In the genomic region with DNA sequence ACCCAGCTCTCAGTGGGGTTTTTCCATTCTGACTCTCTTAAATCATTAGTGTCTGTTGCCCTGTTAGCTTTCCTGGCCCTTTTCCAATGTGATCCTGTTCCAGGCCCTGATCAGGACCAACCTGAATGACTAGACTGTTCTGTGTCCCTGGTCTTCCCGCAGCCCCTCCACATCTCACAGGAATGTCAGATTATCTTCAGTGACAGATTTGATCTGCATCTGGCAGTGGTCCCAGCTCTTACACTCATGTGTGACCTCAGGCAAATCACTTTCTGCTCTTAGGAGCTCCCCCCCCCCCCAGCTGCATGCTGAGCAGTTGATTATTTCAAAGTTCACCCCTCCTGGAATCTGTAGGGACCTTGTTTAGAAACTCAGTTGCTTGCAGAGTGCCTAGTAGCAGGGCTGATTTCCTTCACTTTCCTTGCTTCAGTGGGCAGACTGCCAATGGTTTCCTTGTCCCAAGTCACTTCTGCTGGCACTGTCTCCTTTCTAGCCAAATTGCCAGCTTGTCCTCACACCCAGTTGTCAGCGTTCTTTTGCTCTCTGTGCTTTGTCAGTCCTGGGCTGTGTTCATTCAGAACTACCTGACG, we compare ENCODE assay signal across 7 mouse cellular contexts. TPM values are rescaled to one million over a fixed set of nuclear protein-coding genes. Genes with fewer than 3 reads are reported as not detected.
DNase-seq lines count a peak whose midpoint lies in the region; ATAC-seq and TF ChIP-seq lines count a peak whose summit lies in the region.

No protein-coding gene starts in this region.

- peak overlapping the region; percentile 7; the same call in 1 of the 2 replicates for H3K27ac ChIP-seq in forebrain, embryonic 16.5 days (ENCODE audit: low read length)
- H3K27ac ChIP-seq in hindbrain, embryonic 14.5 days, result peak overlapping the region; percentile 67
- peak overlapping the region; percentile 11 for H3K27ac ChIP-seq in neural tube, embryonic 14.5 days (ENCODE audit: low read depth, low read length)
- no peak overlapping the region for H3K27ac ChIP-seq in thymus, adult 2 months (ENCODE audit: control insufficient read depth, insufficient read depth, low read length)

- H3K9ac ChIP-seq in forebrain, embryonic 16.5 days (replicated peaks; ENCODE audit: low read depth, low read length), result no peak overlapping the region
- no peak overlapping the region for H3K9ac ChIP-seq in hindbrain, embryonic 14.5 days
- 0 out of 2 replicates have a peak overlapping the region, but pooled peaks have one; percentile 11 for H3K9ac ChIP-seq in neural tube, embryonic 14.5 days (replicated peaks; ENCODE audit: low read depth, low read length)

- H3K4me1 ChIP-seq in forebrain, embryonic 16.5 days (replicated peaks; ENCODE audit: control insufficient read depth, insufficient read depth, low read length), result peaks cover 29% of the 10 kb centered on the region
- H3K4me1 ChIP-seq in hindbrain, embryonic 14.5 days (replicated peaks; ENCODE audit: control insufficient read depth, insufficient read depth, low read length), result peaks cover 25% of the 10 kb centered on the region
- H3K4me1 ChIP-seq in neural tube, embryonic 14.5 days (ENCODE audit: control insufficient read depth, insufficient read depth, low read length), result peaks cover 21% of the 10 kb centered on the region
- H3K4me1 ChIP-seq in thymus, adult 2 months (replicated peaks; ENCODE audit: control insufficient read depth, insufficient read depth, low read length), result peaks cover 9% of the 10 kb centered on the region

- 15% methylated on average over 3 of the region's 3 CpGs for WGBS in forebrain, embryonic 16.5 days
- 40% methylated on average over 3 of the region's 3 CpGs for WGBS in hindbrain, embryonic 14.5 days
- 53% methylated on average over 3 of the region's 3 CpGs for WGBS in neural tube, embryonic 14.5 days
- 92% methylated on average over 3 of the region's 3 CpGs for WGBS in thymus, adult 2 months

- no peak for TF ChIP-seq CTCF in thymus, adult 2 months (IDR thresholded peaks at IDR 0.05; ENCODE audit: borderline replicate concordance, control insufficient read depth, extremely low read depth, insufficient read depth, low read length, poor library complexity)

- no peak overlapping the region for H3K4me3 ChIP-seq in forebrain, embryonic 16.5 days (replicated peaks; ENCODE audit: low read length)
- H3K4me3 ChIP-seq in hindbrain, embryonic 14.5 days (replicated peaks; ENCODE audit: low read length), result no peak overlapping the region
- H3K4me3 ChIP-seq in neural tube, embryonic 14.5 days (ENCODE audit: low read depth, low read length), result no peak overlapping the region
- H3K4me3 ChIP-seq in thymus, adult 2 months (ENCODE audit: control insufficient read depth, insufficient read depth, low read length), result no peak overlapping the region

- H3K36me3 ChIP-seq in forebrain, embryonic 16.5 days (ENCODE audit: control insufficient read depth, insufficient read depth), result no peaks in the 10 kb centered on the region
- peaks cover 9% of the 10 kb centered on the region; the same call in 1 of the 2 replicates for H3K36me3 ChIP-seq in hindbrain, embryonic 14.5 days (replicated peaks; ENCODE audit: control insufficient read depth, insufficient read depth)
- peaks cover 4% of the 10 kb centered on the region; the same call in 1 of the 2 replicates for H3K36me3 ChIP-seq in neural tube, embryonic 14.5 days (ENCODE audit: control insufficient read depth, insufficient read depth, low read length)
- no peaks in the 10 kb centered on the region for H3K36me3 ChIP-seq in thymus, adult 2 months (ENCODE audit: control insufficient read depth, insufficient read depth, low read length)

- TF ChIP-seq POLR2A in thymus, adult 2 months (IDR thresholded peaks at IDR 0.05; ENCODE audit: control insufficient read depth, extremely low read depth, insufficient read depth, low read length, poor library complexity), result no peak

- no peaks in the 10 kb centered on the region for H3K9me3 ChIP-seq in forebrain, embryonic 16.5 days (ENCODE audit: control insufficient read depth, low read length)
- no peaks in the 10 kb centered on the region for H3K9me3 ChIP-seq in hindbrain, embryonic 14.5 days (ENCODE audit: control insufficient read depth, low read length)
- H3K9me3 ChIP-seq in neural tube, embryonic 14.5 days (ENCODE audit: control insufficient read depth, low read length), result no peaks in the 10 kb centered on the region

- DNase-seq in MN1 (ENCODE audit: low spot score), result peak; percentile 83
- DNase-seq in adrenal gland, postnatal 14 days, result peak; percentile 82
- peak; percentile 81 for DNase-seq in hindbrain, embryonic 14.5 days (ENCODE audit: low spot score)
- DNase-seq in left cerebral cortex, postnatal 4 days, result peak; percentile 87
- DNase-seq in thymus, adult 2 months, result no peak

- ATAC-seq in forebrain, embryonic 16.5 days, result peak; percentile 63
- ATAC-seq in hindbrain, embryonic 14.5 days (ENCODE audit: low FRiP score), result peak; percentile 79
- peak; percentile 81 for ATAC-seq in neural tube, embryonic 14.5 days (ENCODE audit: low read depth)

- no peak overlapping the region for H3K4me2 ChIP-seq in forebrain, embryonic 16.5 days (ENCODE audit: low read length)
- H3K4me2 ChIP-seq in hindbrain, embryonic 14.5 days (replicated peaks), result no peak overlapping the region
- H3K4me2 ChIP-seq in neural tube, embryonic 14.5 days (ENCODE audit: low read depth, low read length), result no peak overlapping the region

- no peaks in the 10 kb centered on the region for H3K27me3 ChIP-seq in forebrain, embryonic 16.5 days (replicated peaks; ENCODE audit: control insufficient read depth, insufficient read depth, low read length)
- H3K27me3 ChIP-seq in hindbrain, embryonic 14.5 days (ENCODE audit: control insufficient read depth, insufficient read depth, low read length), result no peaks in the 10 kb centered on the region
- no peaks in the 10 kb centered on the region for H3K27me3 ChIP-seq in neural tube, embryonic 14.5 days (ENCODE audit: control insufficient read depth, insufficient read depth, low read length)
- no peaks in the 10 kb centered on the region for H3K27me3 ChIP-seq in thymus, adult 2 months (ENCODE audit: control insufficient read depth, insufficient read depth, low read length)

- intact Hi-C loops in left cerebral cortex, postnatal 4 days (cut with DNase I), result no loop called here

RNA-seq across cellular contexts. Expression of gene Phf20, which starts 6.7 kb away (rescaled TPM):
- 40.9 and 44.4 TPM in 2 replicates for total RNA-seq in adrenal gland, postnatal 14 days (2021)
- polyA plus RNA-seq in forebrain, embryonic 16.5 days (2015; fragmentation: Nextera tagmentation; extraction: Ambion mirVana), result 148 and 181 TPM in 2 replicates
- polyA plus RNA-seq in hindbrain, embryonic 14.5 days (2014; fragmentation: Nextera tagmentation; extraction: Ambion mirVana), result 107 and 117 TPM in 2 replicates
- total RNA-seq in left cerebral cortex, postnatal 4 days (2021), result 100 to 1,000 TPM in 1 of 2 experiments, 10 to 100 TPM in 1; 93.5 to 101 TPM
- 116 and 119 TPM in 2 replicates for polyA plus RNA-seq in neural tube, embryonic 14.5 days (2014; fragmentation: Nextera tagmentation; extraction: Ambion mirVana)
- polyA plus RNA-seq in thymus, adult 2 months (2012; rRNA removed), result 23.1 and 25.2 TPM in 2 replicates

RNA-seq across cellular contexts. Expression of gene Rbm39, which starts 22.9 kb away (rescaled TPM):
- total RNA-seq in adrenal gland, postnatal 14 days (2021), result 338 and 382 TPM in 2 replicates
- polyA plus RNA-seq in forebrain, embryonic 16.5 days (2015; fragmentation: Nextera tagmentation; extraction: Ambion mirVana), result 494 and 529 TPM in 2 replicates
- polyA plus RNA-seq in hindbrain, embryonic 14.5 days (2014; fragmentation: Nextera tagmentation; extraction: Ambion mirVana), result 396 and 461 TPM in 2 replicates
- 100 to 1,000 TPM; 345 to 348 TPM for total RNA-seq in left cerebral cortex, postnatal 4 days (2021)
- 504 and 543 TPM in 2 replicates for polyA plus RNA-seq in neural tube, embryonic 14.5 days (2014; fragmentation: Nextera tagmentation; extraction: Ambion mirVana)
- 145 and 182 TPM in 2 replicates for polyA plus RNA-seq in thymus, adult 2 months (2012; rRNA removed)

RNA-seq across cellular contexts. Expression of gene Nfs1, which starts 59.0 kb away (rescaled TPM):
- 71.2 and 77.5 TPM in 2 replicates for total RNA-seq in adrenal gland, postnatal 14 days (2021)
- 39.7 and 45.2 TPM in 2 replicates for polyA plus RNA-seq in forebrain, embryonic 16.5 days (2015; fragmentation: Nextera tagmentation; extraction: Ambion mirVana)
- polyA plus RNA-seq in hindbrain, embryonic 14.5 days (2014; fragmentation: Nextera tagmentation; extraction: Ambion mirVana), result 29.3 and 31.3 TPM in 2 replicates
- 10 to 100 TPM; 25.4 to 26.6 TPM for total RNA-seq in left cerebral cortex, postnatal 4 days (2021)
- polyA plus RNA-seq in neural tube, embryonic 14.5 days (2014; fragmentation: Nextera tagmentation; extraction: Ambion mirVana), result 28.8 and 30.4 TPM in 2 replicates
- polyA plus RNA-seq in thymus, adult 2 months (2012; rRNA removed), result 52.7 and 53.8 TPM in 2 replicates

RNA-seq across cellular contexts. Expression of gene Romo1, which starts 59.1 kb away (rescaled TPM):
- total RNA-seq in adrenal gland, postnatal 14 days (2021), result 378 and 386 TPM in 2 replicates
- 295 and 326 TPM in 2 replicates for polyA plus RNA-seq in forebrain, embryonic 16.5 days (2015; fragmentation: Nextera tagmentation; extraction: Ambion mirVana)
- 446 and 540 TPM in 2 replicates for polyA plus RNA-seq in hindbrain, embryonic 14.5 days (2014; fragmentation: Nextera tagmentation; extraction: Ambion mirVana)
- total RNA-seq in left cerebral cortex, postnatal 4 days (2021), result 100 to 1,000 TPM; 223 to 225 TPM
- polyA plus RNA-seq in neural tube, embryonic 14.5 days (2014; fragmentation: Nextera tagmentation; extraction: Ambion mirVana), result 438 and 500 TPM in 2 replicates
- polyA plus RNA-seq in thymus, adult 2 months (2012; rRNA removed), result 214 and 241 TPM in 2 replicates
